Mouse (Mus musculus): Measurements from ENCODE around the gene Krtap12-1.
"Not testable (repeated sequence)": the region's sequence is repeated elsewhere in the genome, so short reads cannot be mapped to it uniquely, and the experiment has no call there.

The Krtap12-1 gene

DNA sequence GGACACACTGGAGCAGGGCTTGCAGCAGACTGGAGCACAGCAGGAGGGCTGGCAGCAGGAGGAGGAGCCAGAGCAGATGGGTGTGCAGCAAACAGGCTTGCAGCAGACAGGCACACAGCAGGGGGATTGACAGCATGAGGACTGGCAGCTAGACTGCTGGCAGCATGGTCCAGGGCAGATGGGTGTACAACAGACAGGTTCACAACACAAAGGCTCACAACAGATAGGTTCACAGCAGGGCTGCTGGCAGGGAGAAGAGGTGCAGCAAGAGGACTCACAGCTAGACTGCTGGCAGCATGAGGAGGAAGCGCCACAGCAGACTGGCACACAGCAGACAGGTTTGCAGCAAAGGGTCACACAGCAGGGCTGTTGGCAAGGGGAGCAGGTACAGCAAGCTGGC lies 30.3 kb downstream of the Krtap12-1 start:
- not testable (repeated sequence) for DNase-seq

GRCm38 (mm10) chr10:77751254-77751653 lies 30.9 kb downstream of the Krtap12-1 start, which contains the start of gene Gm9736:
TSS of gene Gm9736 (minus strand) at chr10:77751354.
- DNase-seq = not testable (repeated sequence)

- not testable (repeated sequence) for DNase-seq
Measured at GRCm38 (mm10) chr10:77752312-77752711, 31.9 kb downstream of the Krtap12-1 start.

- DNase-seq = no peak
Measured at GRCm38 (mm10) chr10:77753448-77753847, 33.0 kb downstream of the Krtap12-1 start.

- DNase-seq = not testable (repeated sequence)
Measured at GRCm38 (mm10) chr10:77759582-77759981, 39.2 kb downstream of the Krtap12-1 start, which contains the start of gene Gm3233. TSS of gene Gm3233 (minus strand) at chr10:77759682.

DNA sequence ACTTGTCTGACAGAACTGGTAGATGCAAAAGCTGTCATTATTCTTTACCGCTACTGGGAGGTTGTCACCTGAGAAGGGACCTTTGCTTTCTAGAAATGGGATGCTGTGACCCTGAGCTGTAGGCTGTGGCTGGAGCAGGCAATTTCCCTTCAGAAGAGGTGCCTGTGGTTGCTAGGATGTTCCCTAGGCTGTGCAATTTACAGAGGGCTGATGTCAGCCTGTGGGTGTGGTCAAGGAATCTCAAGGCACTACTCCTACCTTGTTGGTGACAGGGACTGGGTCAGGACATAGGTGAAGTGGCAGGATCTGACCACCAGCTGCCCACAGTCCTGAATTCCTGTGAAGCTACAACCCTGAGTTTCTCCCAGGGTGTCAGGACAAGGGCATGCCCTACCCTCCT lies 49.3 kb downstream of the Krtap12-1 start:
- no peak for DNase-seq

Data from right cerebral cortex, postnatal 4 days (tissue).